Mouse (Mus musculus): ENCODE measurements around the gene Kcnn1.

Kcnn1 gene

DNA sequence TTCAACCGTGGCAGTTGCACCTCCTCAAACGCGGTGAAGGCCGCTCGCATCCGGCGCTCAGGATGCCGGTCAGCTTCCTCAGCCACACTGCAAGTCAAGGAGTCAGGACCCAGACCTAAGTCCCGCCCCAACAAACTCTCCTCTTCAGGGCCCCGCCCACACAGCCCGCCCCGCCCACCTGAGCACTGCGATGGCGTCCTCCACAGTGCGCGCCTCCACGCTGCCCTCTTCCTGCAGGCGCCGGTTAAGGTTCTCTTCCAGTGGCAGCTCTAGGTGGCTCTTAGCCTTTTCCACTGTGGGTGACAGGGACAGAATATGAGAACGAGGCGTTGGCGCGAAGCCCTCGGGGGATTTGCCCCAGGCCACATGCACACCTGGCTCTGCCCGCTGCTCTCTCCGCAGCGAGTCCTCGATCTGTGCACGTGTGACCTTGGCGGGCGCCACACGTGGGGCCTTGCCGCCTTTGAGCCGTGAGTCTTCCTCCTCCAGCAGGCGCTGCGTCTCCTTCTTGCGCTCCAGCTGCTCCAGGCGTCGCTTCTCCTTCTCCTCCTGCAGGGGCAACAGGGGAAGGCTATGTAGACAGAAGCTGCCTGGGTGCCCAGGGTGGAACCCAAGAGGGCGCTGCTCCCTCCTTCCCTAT lies 5.6 kb upstream of the Kcnn1 start:
- no peak for DNase-seq (ENCODE audit: extremely low read depth, insufficient read length, low spot score)

GRCm38 (mm10) chr8:70866566-70866965 lies 3.5 kb upstream of the Kcnn1 start:
- no peak for DNase-seq (ENCODE audit: extremely low read depth, insufficient read length, low spot score)

DNA sequence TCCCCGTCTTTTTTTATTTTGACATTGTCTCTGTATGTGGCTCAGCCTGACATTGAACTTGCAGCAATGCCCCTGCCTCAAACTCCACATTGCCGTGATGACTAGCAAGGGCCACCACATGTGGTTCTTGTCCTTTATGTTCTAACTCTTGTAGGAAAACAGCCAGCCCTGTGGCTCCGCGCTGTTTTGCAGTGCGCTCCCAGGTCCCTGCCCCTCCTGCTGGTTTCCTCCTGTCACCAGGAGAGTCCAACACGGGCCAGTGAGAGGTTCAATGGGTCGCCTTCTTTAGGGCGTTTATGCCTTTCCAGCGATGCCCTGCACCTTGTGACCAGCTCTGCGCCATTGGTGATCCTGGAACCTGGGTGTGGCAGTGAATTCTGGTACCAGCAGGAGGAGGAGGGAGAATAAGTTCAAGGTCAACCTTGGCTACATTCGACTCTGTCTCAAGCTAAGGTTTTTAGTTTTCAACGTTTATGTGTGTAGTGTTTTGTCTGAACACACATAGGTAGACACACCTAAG lies 3.0 kb upstream of the Kcnn1 start:
- DNase-seq (ENCODE audit: extremely low read depth, insufficient read length, low spot score) = no peak

DNA sequence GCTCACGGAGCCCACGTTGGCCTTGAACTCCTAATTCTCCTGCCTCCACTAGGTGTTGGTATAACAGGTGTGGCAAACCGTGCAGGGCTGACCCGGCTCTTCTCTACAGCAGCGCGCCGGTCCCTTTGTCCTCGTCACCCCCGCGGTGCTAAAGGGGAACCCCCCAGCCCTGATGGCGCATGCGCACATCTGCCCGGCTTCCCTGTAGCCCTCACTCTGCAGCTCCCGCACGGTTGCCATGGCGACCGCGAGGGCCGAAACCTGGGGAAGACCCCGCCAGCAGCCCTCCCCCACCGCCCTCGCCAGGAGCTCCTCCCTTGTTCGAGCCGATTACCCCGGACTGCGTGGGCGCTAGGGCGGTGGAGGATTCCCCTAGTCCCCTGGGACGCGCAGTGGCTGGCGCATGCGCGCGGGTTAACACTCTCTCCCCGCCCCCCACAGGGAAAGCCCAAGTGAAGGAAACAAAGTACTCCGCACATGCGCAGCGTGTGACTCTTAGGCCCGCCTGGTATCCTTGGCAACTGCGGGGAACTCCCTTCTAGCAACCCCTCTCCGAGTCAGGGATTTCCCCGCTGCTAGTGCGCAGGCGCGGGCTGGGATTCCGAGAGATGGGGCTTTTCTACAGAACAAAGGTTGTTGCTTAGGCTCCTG lies 2.4 kb upstream of the Kcnn1 start:
- DNase-seq (ENCODE audit: extremely low read depth, insufficient read length, low spot score) = peak; percentile 95

DNA sequence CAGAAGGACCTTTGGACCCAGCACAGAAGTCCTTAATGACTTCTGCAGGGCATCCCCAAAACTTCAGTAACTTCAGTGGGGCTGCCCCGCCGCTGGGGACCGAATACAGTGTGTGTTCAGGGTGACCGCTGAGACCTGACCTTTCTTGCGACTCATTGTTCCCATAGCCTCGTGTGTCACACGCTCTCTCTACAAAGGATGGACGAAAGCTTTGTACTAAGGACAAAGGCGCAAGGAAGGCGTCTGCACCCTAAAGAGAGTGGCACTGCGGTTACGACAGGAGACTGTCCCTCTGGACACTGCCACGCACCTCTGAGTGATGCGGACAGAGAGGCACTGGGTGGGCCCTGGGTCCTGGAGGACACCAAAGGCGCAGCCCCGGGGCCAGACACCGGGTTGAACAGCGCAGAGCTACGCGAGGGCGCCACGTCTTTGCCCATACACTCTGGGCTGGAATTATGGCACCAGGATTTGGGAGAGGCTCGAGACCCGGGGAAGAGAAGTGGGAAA lies 1.7 kb upstream of the Kcnn1 start:
- peak; percentile 57 for DNase-seq (ENCODE audit: extremely low read depth, insufficient read length, low spot score)

- DNase-seq (ENCODE audit: extremely low read depth, insufficient read length, low spot score) = peak; percentile 54
Observed at GRCm38 (mm10) chr8:70863956-70864711, 1.1 kb upstream of the Kcnn1 start.

DNA sequence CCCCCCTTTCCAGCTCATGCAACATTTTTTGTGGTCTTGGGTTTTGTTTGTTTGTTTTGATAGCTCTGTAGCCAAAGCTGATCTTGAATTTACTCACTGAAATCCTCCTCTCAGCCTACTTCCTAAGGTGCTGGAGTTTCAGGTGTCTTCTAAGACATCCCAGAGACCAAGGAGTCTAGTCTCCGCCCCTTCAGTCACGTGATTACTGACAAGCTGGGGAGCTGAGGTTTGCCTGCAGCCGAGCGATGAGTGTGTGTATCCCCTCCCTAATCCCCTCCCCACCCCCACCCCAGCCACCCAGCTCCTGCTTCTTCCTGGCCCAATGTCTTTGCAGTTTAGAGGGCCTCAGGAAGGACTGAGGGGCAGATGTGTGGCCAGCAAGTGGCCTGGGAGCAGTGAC lies 5.5 kb downstream of the Kcnn1 start:
- no peak for DNase-seq (ENCODE audit: extremely low read depth, insufficient read length, low spot score)

DNA sequence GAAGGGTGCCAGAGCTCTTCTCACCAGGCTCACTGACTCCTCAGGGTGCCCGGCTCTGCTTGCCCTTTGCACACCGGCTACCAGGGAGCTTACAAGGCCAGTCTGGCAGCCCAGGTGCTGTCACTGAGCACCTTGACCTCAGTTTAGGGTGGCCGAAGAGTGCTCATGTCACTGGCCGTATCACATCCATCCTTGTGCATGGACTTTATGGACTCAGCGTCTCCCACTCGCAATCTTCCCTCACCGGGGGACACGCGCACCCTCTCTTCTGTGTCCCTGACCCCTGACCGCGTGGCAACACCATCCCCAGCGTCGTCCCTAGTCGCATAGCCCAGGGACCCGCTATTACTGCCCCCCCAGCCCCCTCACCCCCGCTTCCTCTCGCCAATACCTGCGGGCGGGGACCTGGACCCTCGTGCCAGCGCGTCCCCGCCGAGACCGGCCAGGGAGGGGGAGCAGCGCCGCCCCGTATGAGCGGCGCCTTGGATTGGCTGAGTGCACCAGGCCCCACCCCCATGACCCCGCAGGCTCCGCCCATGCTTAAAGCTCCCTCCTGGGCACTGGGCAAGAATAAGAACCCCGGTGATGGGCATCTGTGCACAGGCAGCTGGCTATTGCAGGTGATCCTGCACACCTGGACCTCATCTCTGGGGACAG lies 6.4 kb downstream of the Kcnn1 start:
- no peak for DNase-seq (ENCODE audit: extremely low read depth, insufficient read length, low spot score)

DNA sequence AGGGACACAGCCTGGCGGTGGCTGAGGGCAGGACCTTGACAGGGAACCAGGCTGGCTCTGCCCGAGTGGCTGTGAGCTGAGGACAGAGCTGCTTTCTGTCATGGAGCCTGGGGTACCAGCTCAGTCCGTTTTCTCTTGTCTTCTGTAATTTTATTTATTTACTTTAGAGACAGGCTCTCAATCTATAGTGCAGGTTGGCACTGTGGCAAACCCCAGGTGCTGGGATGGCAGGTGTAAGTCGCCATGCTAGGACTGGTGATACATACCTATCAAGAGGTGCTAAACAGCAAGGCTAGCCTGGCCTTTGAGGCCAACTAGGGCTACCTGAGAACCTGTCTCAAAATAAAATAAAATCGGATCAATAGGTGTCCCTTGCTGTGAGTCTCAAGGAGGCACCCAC lies 7.0 kb downstream of the Kcnn1 start:
- DNase-seq (ENCODE audit: extremely low read depth, insufficient read length, low spot score) = no peak

- no peak for DNase-seq (ENCODE audit: extremely low read depth, insufficient read length, low spot score)
Observed at GRCm38 (mm10) chr8:70853863-70854262, 9.2 kb downstream of the Kcnn1 start.

DNA sequence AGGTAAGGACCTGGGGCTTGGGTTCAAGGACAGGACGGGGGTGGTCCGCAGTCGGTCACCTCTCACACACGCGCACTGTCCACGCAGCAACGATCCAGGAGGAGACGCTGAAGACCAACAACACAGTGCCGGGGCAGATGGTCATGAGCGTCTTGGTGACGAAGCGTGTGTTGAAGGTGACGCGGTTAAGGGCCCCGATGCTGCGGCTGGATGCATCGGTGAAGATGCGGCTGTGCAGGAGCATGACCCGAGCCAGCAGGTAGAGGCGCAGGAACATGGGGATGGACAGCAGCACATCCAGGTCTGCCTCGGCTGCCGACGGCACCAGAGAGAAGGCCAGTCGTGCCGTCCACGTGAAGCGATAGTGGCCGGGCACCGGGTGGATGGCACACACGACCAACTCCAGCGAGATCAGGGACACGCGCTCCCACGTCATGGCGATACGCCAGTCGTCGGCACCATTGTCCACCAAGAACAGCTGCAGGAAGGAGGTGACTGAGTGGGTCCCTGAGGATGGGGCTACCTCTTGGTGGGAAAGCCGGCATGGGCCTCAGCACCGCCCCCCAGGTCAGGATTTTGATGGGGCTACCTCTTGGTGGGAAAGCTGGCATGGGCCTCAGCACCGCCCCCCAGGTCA lies 10.3 kb downstream of the Kcnn1 start:
- DNase-seq (ENCODE audit: extremely low read depth, insufficient read length, low spot score) = no peak

GRCm38 (mm10) chr8:70851837-70852236 lies 11.2 kb downstream of the Kcnn1 start:
- no peak for DNase-seq (ENCODE audit: extremely low read depth, insufficient read length, low spot score)

DNA sequence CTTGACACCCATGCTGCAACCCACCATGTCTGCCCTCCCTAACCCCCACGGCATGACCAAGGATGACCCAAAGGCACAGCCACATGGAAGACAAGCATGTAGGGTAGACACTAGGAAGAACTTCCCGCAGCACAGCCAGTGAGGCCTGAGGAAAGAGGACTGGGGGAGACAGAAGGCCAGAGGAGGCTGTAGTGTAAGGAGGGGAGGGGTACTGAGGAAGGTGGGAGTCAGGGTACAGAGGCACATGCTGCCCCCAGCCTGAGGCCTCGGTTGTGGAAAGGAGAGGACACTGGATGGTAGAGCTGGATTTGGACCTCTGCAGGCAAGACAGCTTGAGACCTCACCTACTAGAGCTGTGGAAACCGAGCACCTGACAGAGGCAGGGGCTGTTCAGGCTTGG lies 12.1 kb downstream of the Kcnn1 start:
- no peak for DNase-seq (ENCODE audit: extremely low read depth, insufficient read length, low spot score)

DNA sequence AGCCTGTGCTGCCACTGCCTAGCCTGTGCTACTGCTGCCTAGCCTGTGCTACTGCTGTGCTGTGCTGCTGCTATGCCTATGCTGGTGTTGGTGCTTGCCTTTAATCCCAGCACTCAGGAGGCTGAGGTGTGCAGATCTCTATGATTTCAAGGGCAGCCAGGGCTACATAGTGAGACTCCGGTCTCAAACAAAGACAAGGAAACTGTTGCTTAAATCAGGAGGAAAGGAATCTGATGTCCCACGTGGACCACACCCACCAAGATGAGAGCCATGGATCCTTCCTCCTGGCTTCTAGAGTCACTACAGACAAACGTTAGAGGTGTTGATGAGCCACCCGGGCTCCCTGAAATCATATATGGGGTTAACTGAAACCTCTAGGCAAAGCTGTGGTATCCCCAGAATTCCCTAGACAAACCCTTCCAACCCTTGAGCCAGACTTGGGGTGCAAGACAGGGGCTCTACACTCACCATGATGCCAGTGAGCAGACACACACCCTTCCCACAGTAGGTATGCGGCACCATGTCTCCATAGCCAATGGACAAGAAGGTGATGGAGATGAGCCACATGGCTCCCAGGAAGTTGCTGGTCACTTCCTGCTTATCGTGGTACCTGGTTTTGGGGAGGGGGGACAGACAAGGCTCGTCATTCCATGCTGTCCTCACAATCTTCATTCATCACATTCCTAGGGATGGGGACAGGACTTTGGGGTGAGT lies 12.8 kb downstream of the Kcnn1 start:
- DNase-seq (ENCODE audit: extremely low read depth, insufficient read length, low spot score) = no peak

DNA sequence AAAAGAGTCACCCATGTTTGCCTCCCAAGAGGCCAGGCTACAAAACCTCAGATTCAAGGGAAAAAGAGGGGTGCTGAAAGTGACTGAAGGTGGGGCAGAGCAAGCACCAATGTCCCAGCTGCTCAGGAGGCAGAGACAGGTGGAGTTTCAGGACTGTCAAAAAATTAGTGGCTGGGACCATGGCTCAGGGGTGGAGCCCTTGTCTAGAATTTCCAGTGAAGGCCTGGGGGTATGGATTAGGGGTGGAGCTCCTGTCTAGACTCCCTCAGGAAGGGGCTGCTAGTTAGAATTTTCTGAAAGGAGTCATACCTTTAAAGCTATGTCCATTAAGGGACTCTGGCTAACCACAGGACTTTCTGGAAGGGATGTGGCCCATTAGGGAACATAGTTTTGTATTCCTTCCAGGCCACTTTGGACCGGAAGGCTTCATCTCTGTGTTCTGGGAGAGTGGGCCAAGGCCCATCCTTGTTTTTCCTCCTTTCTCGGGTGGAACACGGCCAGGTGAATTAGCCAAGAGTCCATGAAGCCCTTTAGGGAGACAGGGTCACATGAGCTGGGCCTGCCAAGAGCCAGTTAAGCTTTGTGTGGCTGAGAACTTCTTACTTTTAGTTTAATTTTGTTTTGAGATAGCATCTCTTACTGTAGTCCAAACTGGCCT lies 13.6 kb downstream of the Kcnn1 start:
- DNase-seq (ENCODE audit: extremely low read depth, insufficient read length, low spot score) = peak; percentile 59

- DNase-seq (ENCODE audit: extremely low read depth, insufficient read length, low spot score) = no peak
Observed at GRCm38 (mm10) chr8:70846371-70847154, 16.5 kb downstream of the Kcnn1 start.

DNA sequence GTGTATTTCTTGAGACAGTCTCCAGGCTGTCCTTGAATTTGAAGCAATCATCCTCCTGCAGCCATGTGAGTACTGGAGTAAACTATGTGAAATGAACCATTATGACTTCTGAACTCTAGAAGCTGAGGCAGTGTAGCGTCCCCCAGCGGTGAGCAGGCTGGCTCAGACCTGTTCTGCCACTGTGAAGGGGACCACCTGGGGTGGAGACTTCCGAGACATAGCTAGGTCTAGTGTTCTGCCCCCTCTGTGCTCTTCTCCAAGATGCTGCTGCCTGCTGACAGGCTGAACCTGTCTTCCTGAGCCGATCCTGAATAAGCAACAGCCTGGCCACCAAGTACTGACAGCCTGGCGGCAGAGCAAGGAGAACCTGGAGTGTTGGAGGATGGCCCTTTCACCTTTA lies 17.9 kb downstream of the Kcnn1 start:
- no peak for DNase-seq (ENCODE audit: extremely low read depth, insufficient read length, low spot score)

DNA sequence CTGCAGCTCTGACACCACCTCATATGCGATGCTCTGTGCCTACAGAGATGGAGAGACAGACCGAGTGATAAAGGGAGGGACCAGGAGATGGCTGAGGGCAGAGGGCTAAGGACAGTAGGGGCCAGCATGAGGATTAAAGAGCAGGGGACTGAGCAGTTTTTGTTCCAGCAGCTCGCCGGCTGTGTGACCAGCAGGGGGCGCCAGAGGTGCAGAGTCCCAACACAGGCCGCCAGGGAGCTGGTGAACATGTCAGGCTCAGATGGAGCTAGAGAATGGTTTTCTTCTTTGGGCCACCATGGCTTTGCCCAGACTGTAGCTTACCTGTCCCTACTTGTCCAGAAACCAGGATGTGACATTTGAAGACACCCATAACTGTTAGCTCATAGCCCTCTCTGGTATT lies 18.5 kb downstream of the Kcnn1 start:
- DNase-seq (ENCODE audit: extremely low read depth, insufficient read length, low spot score) = peak; percentile 72

GRCm38 (mm10) chr8:70843941-70844340 lies 19.1 kb downstream of the Kcnn1 start:
- DNase-seq (ENCODE audit: extremely low read depth, insufficient read length, low spot score) = no peak

Data from 3134 (cell line).